Mouse (Mus musculus) cortical plate, adult 2 months (tissue): Measurements from ENCODE around the gene Rtn4.

ENCODE experiments used
- CTCF ChIP-seq: fragments of 200-500 bp; IDR thresholded peaks from 2 replicates; pipeline ENCODE4 v1.5.1; 2011; ENCODE audit warnings: mild to moderate bottlenecking, control low read depth, low read length; ENCODE audit not compliant: insufficient read depth; ENCODE audit errors: extremely low read depth
- POLR2A ChIP-seq: fragments of 200-500 bp; IDR thresholded peaks from 2 replicates; pipeline ENCODE4 v1.6.1; 2011; ENCODE audit warnings: mild to moderate bottlenecking, low read length, control low read depth; ENCODE audit not compliant: insufficient read depth; ENCODE audit errors: extremely low read depth

DNA sequence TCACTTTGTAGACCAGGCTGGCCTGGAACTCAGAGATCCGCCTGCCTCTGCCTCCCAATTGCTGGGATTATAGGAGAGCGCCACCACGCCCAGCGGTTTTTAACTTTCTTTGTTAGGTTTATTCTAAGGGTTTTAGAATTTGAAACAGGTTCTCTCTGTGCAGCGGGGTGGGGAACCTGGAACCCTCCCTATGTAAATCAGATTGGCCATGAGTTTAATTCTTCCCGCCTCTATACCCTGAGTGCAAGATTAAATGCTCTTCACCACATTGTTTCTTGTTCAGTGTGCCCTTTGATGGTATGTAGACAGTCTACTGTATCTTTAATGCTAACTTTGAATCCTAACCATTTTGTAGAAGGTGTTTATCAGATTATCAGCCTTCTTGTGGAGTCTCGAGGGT lies 21.4 kb downstream of the Rtn4 start:
- TF ChIP-seq POLR2A (no peak), CTCF (no peak)
